Mouse (Mus musculus): ENCODE data around the gene Naa25. TPM values are rescaled to one million over a fixed set of nuclear protein-coding genes. Genes with fewer than 3 reads are reported as not detected.

Naa25 gene
- polyA plus RNA-seq, 1 experiment: 22.3 TPM

GRCm38 (mm10) chr5:121493305-121493704 lies 95.6 kb downstream of the Naa25 start:
- H3K4me3 ChIP-seq (replicated peaks; ENCODE audit: control insufficient read depth, low read depth, low read length): no peak overlapping the region
- H3K27ac ChIP-seq (ENCODE audit: control insufficient read depth, insufficient read depth, low read depth, low read length, poor library complexity): no peak overlapping the region
- TF ChIP-seq CTCF (IDR thresholded peaks at IDR 0.05; ENCODE audit: control insufficient read depth, insufficient read depth, low read length) (no peak), POLR2A (IDR thresholded peaks at IDR 0.05; ENCODE audit: borderline replicate concordance, control insufficient read depth, low read depth, low read length) (no peak)
- H3K4me1 ChIP-seq (ENCODE audit: control insufficient read depth, insufficient read depth, low read length): no peaks in the 10 kb centered on the region
- WGBS: 65% methylated on average over 8 of the region's 8 CpGs

Other genes starting within 250 kb of the Naa25 start
- 24.4 and 33.3 TPM in 2 replicates for gene Ptpn11, start 206.5 kb upstream of the Naa25 start, polyA plus RNA-seq (2011; ENCODE audit: insufficient read depth, insufficient read length, low replicate concordance, missing spikeins)
- 502 and 942 TPM in 2 replicates for gene Rpl6, start 193.5 kb upstream of the Naa25 start, polyA plus RNA-seq (2011; ENCODE audit: insufficient read depth, insufficient read length, low replicate concordance, missing spikeins)
- 41.8 and 100 TPM in 2 replicates for gene Hectd4, start 177.7 kb upstream of the Naa25 start, polyA plus RNA-seq (2011; ENCODE audit: insufficient read depth, insufficient read length, low replicate concordance, missing spikeins)
- 59.7 and 114 TPM in 2 replicates for gene Trafd1, start 12.3 kb upstream of the Naa25 start, polyA plus RNA-seq (2011; ENCODE audit: insufficient read depth, insufficient read length, low replicate concordance, missing spikeins)
- not detected in 2 replicates for gene Tmem116, start 54.0 kb downstream of the Naa25 start, polyA plus RNA-seq (2011; ENCODE audit: insufficient read depth, insufficient read length, low replicate concordance, missing spikeins)
- 161 and 240 TPM in 2 replicates for gene Erp29, start 54.6 kb downstream of the Naa25 start, polyA plus RNA-seq (2011; ENCODE audit: insufficient read depth, insufficient read length, low replicate concordance, missing spikeins)
- gene Adam1b, start 105.5 kb downstream of the Naa25 start, polyA plus RNA-seq (2011; ENCODE audit: insufficient read depth, insufficient read length, low replicate concordance, missing spikeins): not detected in 2 replicates
- gene Adam1a, start 147.5 kb downstream of the Naa25 start, polyA plus RNA-seq (2011; ENCODE audit: insufficient read depth, insufficient read length, low replicate concordance, missing spikeins): 2.6 and 2.7 TPM in 2 replicates
- gene Gm42878, start 147.5 kb downstream of the Naa25 start, polyA plus RNA-seq (2011; ENCODE audit: insufficient read depth, insufficient read length, low replicate concordance, missing spikeins): 0.23 TPM in 1 of 2 replicates, not detected in the other
- 40.3 and 47.4 TPM in 2 replicates for gene Mapkapk5, start 148.0 kb downstream of the Naa25 start, polyA plus RNA-seq (2011; ENCODE audit: insufficient read depth, insufficient read length, low replicate concordance, missing spikeins)
- gene Aldh2, start 195.9 kb downstream of the Naa25 start, polyA plus RNA-seq (2011; ENCODE audit: insufficient read depth, insufficient read length, low replicate concordance, missing spikeins): 151 and 336 TPM in 2 replicates
- gene Acad12, start 221.0 kb downstream of the Naa25 start, polyA plus RNA-seq (2011; ENCODE audit: insufficient read depth, insufficient read length, low replicate concordance, missing spikeins): 1.3 and 2.1 TPM in 2 replicates

All from bone marrow, adult 2 months (tissue).